Mouse (Mus musculus): ENCODE results near the gene Zfp92.
A peak's percentile ranks its signal among the peaks of the same experiment; 100 is the strongest.
"Not testable (repeated sequence)": the region's sequence is repeated elsewhere in the genome, so short reads cannot be mapped to it uniquely, and the experiment has no call there.

The Zfp92 gene

GRCm38 (mm10) chrX:73410880-73411517, at the start of gene Zfp92:
Zfp92 (plus strand) TSS chrX:73411096.
- DNase-seq (ENCODE audit: extremely low read depth, low read depth), result no peak

GRCm38 (mm10) chrX:73363291-73363690, 47.6 kb upstream of the Zfp92 start:
- peak; percentile 20 for DNase-seq (ENCODE audit: extremely low read depth, low read depth)

GRCm38 (mm10) chrX:73384419-73384818, 26.5 kb upstream of the Zfp92 start:
- no peak for DNase-seq (ENCODE audit: extremely low read depth, low read depth)

- DNase-seq (ENCODE audit: extremely low read depth, low read depth), result no peak
Observed at GRCm38 (mm10) chrX:73384924-73385323, 26.0 kb upstream of the Zfp92 start.

- no peak for DNase-seq (ENCODE audit: extremely low read depth, low read depth)
Observed at GRCm38 (mm10) chrX:73391481-73391880, 19.4 kb upstream of the Zfp92 start.

GRCm38 (mm10) chrX:73396446-73396845, 14.4 kb upstream of the Zfp92 start:
- DNase-seq (ENCODE audit: extremely low read depth, low read depth), result no peak

GRCm38 (mm10) chrX:73398636-73399035, 12.3 kb upstream of the Zfp92 start, which contains the start of gene Gm18336:
Gm18336 (minus strand) TSS chrX:73398736.
- not testable (repeated sequence) for DNase-seq (ENCODE audit: extremely low read depth, low read depth)

- no peak for DNase-seq (ENCODE audit: extremely low read depth, low read depth)
Observed at GRCm38 (mm10) chrX:73400951-73401350, 9.9 kb upstream of the Zfp92 start.

GRCm38 (mm10) chrX:73401616-73402015, 9.3 kb upstream of the Zfp92 start:
- DNase-seq (ENCODE audit: extremely low read depth, low read depth), result no peak

- DNase-seq (ENCODE audit: extremely low read depth, low read depth), result no peak
Observed at GRCm38 (mm10) chrX:73412767-73413166, 1.9 kb downstream of the Zfp92 start.

GRCm38 (mm10) chrX:73430036-73430435, 19.1 kb downstream of the Zfp92 start:
- peak; percentile 52 for DNase-seq (ENCODE audit: extremely low read depth, low read depth)

- DNase-seq (ENCODE audit: extremely low read depth, low read depth), result no peak
Observed at GRCm38 (mm10) chrX:73432850-73433249, 22.0 kb downstream of the Zfp92 start.

- DNase-seq (ENCODE audit: extremely low read depth, low read depth), result no peak
Observed at GRCm38 (mm10) chrX:73435252-73435651, 24.4 kb downstream of the Zfp92 start, which contains the start of gene Trex2. Trex2 (minus strand) TSS chrX:73435344.

GRCm38 (mm10) chrX:73441428-73441827, 30.5 kb downstream of the Zfp92 start:
- no peak for DNase-seq (ENCODE audit: extremely low read depth, low read depth)

GRCm38 (mm10) chrX:73451949-73452348, 41.1 kb downstream of the Zfp92 start:
- DNase-seq (ENCODE audit: extremely low read depth, low read depth), result no peak

- peak; percentile 95 for DNase-seq (ENCODE audit: extremely low read depth, low read depth)
Observed at GRCm38 (mm10) chrX:73458877-73459392, 48.0 kb downstream of the Zfp92 start, which contains the start of gene Haus7. Haus7 (minus strand) TSS chrX:73459044.

- no peak for DNase-seq (ENCODE audit: extremely low read depth, low read depth)
Observed at GRCm38 (mm10) chrX:73460792-73461191, 49.9 kb downstream of the Zfp92 start.

GRCm38 (mm10) chrX:73465483-73466186, 54.7 kb downstream of the Zfp92 start:
- DNase-seq (ENCODE audit: extremely low read depth, low read depth), result no peak

- no peak for DNase-seq (ENCODE audit: extremely low read depth, low read depth)
Observed at GRCm38 (mm10) chrX:73467446-73468241, 56.7 kb downstream of the Zfp92 start.

GRCm38 (mm10) chrX:73468330-73468729, 57.4 kb downstream of the Zfp92 start:
- no peak for DNase-seq (ENCODE audit: extremely low read depth, low read depth)

GRCm38 (mm10) chrX:73468752-73469151, 57.9 kb downstream of the Zfp92 start:
- no peak for DNase-seq (ENCODE audit: extremely low read depth, low read depth)

GRCm38 (mm10) chrX:73471764-73472163, 60.9 kb downstream of the Zfp92 start:
- DNase-seq (ENCODE audit: extremely low read depth, low read depth), result peak; percentile 3
